Mouse (Mus musculus) heart, embryonic 14.5 days (tissue): ENCODE results near the gene Cuta. TPM values are rescaled to one million over a fixed set of nuclear protein-coding genes. Genes with fewer than 3 reads are reported as not detected.

Experiments used
- ATAC-seq: fragments of 200-750 bp; cut with Nextera tagmentation; 2 replicates; pipeline ENCODE4 v1.8.0; 2017; ENCODE audit warnings: low read depth, moderate TSS enrichment; ENCODE audit not compliant: insufficient number of reproducible peaks, insufficient read depth, low FRiP score
- H3K27ac ChIP-seq, 2 experiments: fragments of 200-500 bp in 1 of 2; fragments of 300-500 bp in 1 of 2; sonication (generic) in 1 of 2; replicated peaks in 1 of 2; 2 replicates each; pipeline ENCODE4 v1.5.1; 2012 to 2014; ENCODE audit warnings: low read depth in 2 of 2, low read length in 2 of 2, control low read depth in 1 of 2, mild to moderate bottlenecking in 1 of 2, mixed read lengths in 1 of 2; ENCODE audit not compliant: control insufficient read depth in 1 of 2, insufficient read depth in 1 of 2
- H3K27me3 ChIP-seq: fragments of 300-500 bp; sonication (generic); 2 replicates; pipeline ENCODE4 v1.6.1; 2014; ENCODE audit warnings: mild to moderate bottlenecking, low read length, control low read depth; ENCODE audit not compliant: control insufficient read depth, insufficient read depth
- H3K36me3 ChIP-seq: fragments of 300-500 bp; sonication (generic); 2 replicates; pipeline ENCODE4 v1.6.1; 2014; ENCODE audit warnings: mild to moderate bottlenecking, control low read depth, low read length, mixed read lengths; ENCODE audit not compliant: control insufficient read depth, insufficient read depth
- H3K4me1 ChIP-seq, 2 experiments: fragments of 200-500 bp in 1 of 2; fragments of 300-500 bp in 1 of 2; sonication (generic) in 1 of 2; 2 replicates each; pipeline ENCODE4 v1.6.1; 2012 to 2014; ENCODE audit warnings: low read length in 2 of 2, control low read depth in 1 of 2, mixed read lengths in 1 of 2; ENCODE audit not compliant: control insufficient read depth in 2 of 2, insufficient read depth in 2 of 2
- H3K4me2 ChIP-seq: fragments of 300-500 bp; sonication (generic); 2 replicates; pipeline ENCODE4 v1.6.1; 2014; ENCODE audit warnings: mild to moderate bottlenecking, low read length
- H3K4me3 ChIP-seq, 2 experiments: fragments of 200-500 bp in 1 of 2; fragments of 300-500 bp in 1 of 2; sonication (generic) in 1 of 2; 2 replicates each; pipeline ENCODE4 v1.5.1; 2012 to 2014; ENCODE audit warnings: low read length in 2 of 2, mild to moderate bottlenecking in 2 of 2, control low read depth in 1 of 2, low read depth in 1 of 2, moderate library complexity in 1 of 2; ENCODE audit not compliant: control insufficient read depth in 1 of 2, insufficient read depth in 1 of 2
- H3K9ac ChIP-seq: fragments of 300-500 bp; sonication (generic); 2 replicates; pipeline ENCODE4 v1.6.1; 2014; ENCODE audit warnings: mild to moderate bottlenecking, low read length
- H3K9me3 ChIP-seq: fragments of 300-500 bp; sonication (generic); 2 replicates; pipeline ENCODE4 v1.6.1; 2016; ENCODE audit warnings: low read length, control low read depth; ENCODE audit not compliant: control insufficient read depth
- WGBS: fragments of 180-500 bp; shearing (Covaris S2); extraction: QIAGEN DNeasy Blood & Tissue Kit; methylation state at CpG from one replicate; pipeline ENCODE4 v1.1.7; 2014; 5-methylcytosine and 5-hydroxymethylcytosine counted together
- polyA plus RNA-seq: library from polyadenylated mRNA; unstranded; fragments of >200 nt; fragmentation: Nextera tagmentation; extraction: Ambion mirVana; gene quantifications from 2 replicates; pipeline ENCODE4 v1.2.1, GENCODE M21; 2014

Gene Cuta
- polyA plus RNA-seq, 1 experiment from 2014 or later = 173 TPM

DNA sequence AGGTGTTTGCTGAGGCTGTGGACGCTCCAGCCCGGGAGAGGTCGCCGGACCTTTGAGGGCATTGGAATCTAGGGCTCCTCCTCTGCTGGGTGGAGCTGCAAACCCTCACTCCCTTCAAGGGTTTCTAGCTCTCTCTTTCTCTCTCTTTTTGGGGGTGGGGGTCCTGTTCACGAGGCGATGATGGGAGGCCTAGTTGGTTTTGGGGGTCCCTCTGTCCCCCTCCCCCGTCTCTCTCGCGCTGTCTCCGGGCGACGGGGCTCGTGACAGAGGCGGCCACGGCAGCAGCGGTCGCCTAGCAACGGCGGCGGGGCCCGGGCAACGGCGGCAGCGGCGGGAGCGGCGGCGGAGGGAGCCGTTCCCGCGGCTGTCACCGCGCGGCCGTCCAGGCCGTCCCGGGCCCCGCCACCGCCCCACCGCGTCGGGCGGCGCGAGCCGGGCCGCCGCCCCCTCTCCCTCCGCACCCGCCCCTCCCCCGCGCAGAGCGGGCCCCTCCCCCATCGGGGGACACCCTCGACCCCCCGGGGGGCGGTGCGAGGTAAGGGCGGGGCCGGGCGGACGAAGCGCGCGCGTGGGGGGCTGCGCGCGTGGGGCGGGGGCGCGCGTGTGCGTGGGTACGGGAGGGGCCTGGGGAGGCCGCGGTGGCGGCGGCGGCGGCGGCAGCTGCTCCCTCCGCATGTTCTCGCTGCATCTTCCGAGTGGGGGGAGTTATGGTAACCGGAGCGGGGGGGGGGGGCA lies 9.1 kb upstream of the Cuta start:
- no peaks in the 10 kb centered on the region for H3K36me3 ChIP-seq
- no peaks in the 10 kb centered on the region for H3K27me3 ChIP-seq
- WGBS = under 1% methylated on average over 28 of the region's 87 CpGs
- H3K9me3 ChIP-seq = no peaks in the 10 kb centered on the region
- H3K4me1 ChIP-seq = peaks cover 36 to 68% of the 10 kb centered on the region in 2 experiments
- peak overlapping the region; percentile 97 for H3K4me2 ChIP-seq
- H3K4me3 ChIP-seq = peak overlapping the region; percentile 73 to 79
- no peak; the same call in 1 of the 2 replicates for ATAC-seq
- H3K27ac ChIP-seq = peak overlapping the region; percentile 41 to 71; a peak in 2 of 4 replicates
- peak overlapping the region; percentile 82 for H3K9ac ChIP-seq

DNA sequence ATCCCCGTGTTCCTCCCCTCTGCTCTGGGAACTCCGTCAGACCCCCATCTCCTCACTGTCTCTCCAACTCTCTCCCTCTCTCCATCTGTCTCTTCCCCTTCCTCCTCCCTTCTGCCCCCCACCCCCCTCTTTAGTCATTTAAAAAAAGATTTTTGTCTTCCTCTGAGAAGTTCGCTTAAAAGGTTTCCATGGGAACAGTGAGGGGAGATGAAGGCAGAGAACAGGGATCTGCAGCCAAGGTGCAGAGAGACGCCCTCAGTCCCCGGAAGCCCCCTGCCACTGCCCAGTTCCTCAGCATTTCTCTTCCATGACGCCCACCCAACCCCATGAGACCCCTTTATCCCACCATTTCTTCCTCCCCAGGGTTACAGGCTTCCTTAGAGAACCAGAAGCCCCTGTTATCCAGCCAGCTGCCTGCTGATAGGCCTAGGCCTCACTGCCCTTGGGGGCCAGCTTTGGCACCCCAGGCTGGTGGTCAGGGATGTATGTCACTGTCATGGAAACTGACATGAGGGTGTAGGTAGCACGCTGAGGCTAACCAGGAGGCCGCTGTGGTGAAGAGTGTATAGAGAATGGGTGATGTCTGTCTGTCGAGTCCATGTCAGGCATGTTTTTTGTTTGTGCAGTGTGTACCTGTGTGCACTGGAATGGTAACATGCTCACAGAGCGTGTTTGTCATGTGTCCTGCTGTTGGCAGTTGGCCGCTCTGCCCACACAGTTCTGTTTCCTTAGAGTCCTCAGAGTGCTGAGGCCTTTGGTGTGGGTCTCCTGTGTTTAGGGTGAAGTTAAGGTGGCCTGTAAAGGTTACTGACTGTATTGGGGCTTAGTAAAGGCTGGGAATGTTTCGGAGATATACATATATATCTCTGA lies 8.1 kb upstream of the Cuta start:
- no peak overlapping the region for H3K9ac ChIP-seq
- H3K4me3 ChIP-seq = no peak overlapping the region
- no peak for ATAC-seq
- WGBS = 70% methylated on average over 12 of the region's 12 CpGs
- H3K27me3 ChIP-seq = no peaks in the 10 kb centered on the region
- no peaks in the 10 kb centered on the region for H3K36me3 ChIP-seq
- H3K27ac ChIP-seq = peak overlapping the region in 1 of 2 experiments; percentile 84; a peak in 2 of 4 replicates
- H3K4me2 ChIP-seq = peak overlapping the region; percentile 92
- H3K4me1 ChIP-seq = peaks cover 26 to 57% of the 10 kb centered on the region in 2 experiments
- H3K9me3 ChIP-seq = no peaks in the 10 kb centered on the region

DNA sequence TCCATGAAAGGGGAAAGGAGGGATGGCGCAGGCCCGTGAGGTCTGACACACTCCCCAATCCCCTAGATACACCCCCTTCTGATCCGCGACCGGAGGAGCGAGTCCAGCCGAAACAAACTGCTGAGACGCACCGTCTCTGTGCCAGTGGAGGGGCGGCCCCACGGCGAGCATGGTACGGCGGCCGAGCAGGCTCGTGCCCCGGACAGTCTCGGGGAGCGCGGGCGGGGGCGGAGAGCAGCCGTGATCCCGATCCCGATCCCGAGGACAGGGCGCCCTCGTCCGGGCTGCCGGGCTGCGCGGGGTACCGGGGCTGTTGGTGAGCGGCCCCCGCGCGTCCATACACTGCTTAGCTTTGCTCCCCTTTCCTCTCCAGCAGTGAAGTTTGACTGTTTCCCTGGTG lies 7.2 kb upstream of the Cuta start:
- H3K4me2 ChIP-seq = peak overlapping the region; percentile 92
- no peaks in the 10 kb centered on the region for H3K27me3 ChIP-seq
- peak; percentile 40; the same call in 1 of the 2 replicates for ATAC-seq
- H3K4me3 ChIP-seq = peak overlapping the region; percentile 49 to 51
- H3K4me1 ChIP-seq = peaks cover 20 to 50% of the 10 kb centered on the region in 2 experiments
- H3K27ac ChIP-seq = peak overlapping the region; percentile 60 to 84
- H3K36me3 ChIP-seq = no peaks in the 10 kb centered on the region
- H3K9ac ChIP-seq = peak overlapping the region; percentile 88
- no peaks in the 10 kb centered on the region for H3K9me3 ChIP-seq
- 1% methylated on average over 37 of the region's 37 CpGs for WGBS

DNA sequence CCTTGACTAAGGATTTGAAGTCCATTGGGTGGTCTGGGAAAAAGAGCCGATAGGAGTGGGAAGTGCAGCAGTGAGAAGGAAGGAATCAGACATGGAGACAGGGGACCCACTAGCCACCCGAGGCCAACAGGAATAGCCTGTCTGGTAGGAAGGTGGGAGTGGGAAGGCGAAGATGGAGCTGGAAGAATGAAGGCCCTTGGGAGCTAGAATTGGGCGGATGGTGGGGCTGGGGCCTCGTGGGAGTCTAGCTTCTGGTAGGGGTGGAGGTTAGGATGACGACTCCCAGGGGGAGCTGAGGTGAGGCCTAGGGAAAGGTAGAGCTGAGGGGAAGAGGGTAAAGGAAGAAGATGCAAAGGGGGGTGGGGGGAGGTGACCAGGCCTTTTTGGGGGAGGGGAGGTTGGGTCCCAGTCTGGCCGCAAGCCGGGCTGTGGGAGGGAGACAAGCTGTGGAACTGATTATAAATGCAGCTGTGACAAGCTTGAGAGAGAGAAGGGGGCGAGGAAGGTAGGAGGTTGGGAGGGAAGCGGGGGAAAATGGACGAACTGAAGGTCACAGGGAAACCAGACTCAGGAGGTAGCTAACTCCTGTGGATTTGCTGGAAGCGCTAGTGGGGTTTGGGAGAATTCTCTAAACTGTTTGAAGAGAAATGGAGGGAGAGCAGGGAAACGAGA lies 6.6 kb upstream of the Cuta start:
- Histone ChIP-seq H3K4me2 (peak overlapping the region; percentile 92), H3K9ac (peak overlapping the region; percentile 88), H3K27me3 (no peaks in the 10 kb centered on the region), H3K36me3 (no peaks in the 10 kb centered on the region), H3K4me3 (peak overlapping the region; percentile 49 to 51), H3K27ac (peak overlapping the region; percentile 60 to 84), H3K9me3 (no peaks in the 10 kb centered on the region), H3K4me1 (peaks cover 17 to 47% of the 10 kb centered on the region in 2 experiments)
- 30% methylated on average over 13 of the region's 13 CpGs for WGBS
- no peak for ATAC-seq

DNA sequence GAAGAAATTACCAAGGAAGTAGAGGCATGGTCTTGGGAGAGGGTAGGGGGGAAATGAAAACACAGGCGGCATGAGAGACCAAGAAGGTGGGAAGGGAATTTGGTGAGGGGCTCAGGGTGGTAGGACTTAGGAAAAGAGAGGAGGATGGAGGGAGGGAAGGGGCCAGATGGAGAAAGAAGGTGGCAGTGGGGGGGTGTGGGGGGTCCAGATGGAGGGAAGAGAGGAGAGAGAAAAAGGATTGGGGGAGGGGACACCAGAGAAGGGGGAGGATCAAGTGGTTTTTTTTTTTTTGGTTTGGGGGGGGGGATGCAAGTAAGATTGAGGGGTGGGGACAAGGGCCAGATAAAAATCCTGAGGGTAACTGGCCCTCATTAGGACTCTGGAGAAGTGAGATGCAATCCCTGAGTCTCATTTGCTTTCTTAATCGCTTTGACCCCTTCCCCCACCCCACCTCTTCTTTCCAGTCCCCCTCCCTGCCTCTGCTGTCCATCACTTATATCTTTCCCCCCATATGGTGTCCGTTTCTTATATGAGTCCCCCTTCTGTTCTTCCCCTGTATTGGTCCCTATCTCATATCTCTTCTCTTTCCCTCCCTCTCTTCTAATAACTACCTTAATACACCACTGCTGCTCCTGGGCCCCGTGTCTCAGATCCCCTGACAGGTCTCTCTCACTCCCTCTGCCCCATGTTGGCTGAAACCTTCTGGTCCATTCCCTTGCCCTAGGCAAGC lies 2.6 kb upstream of the Cuta start:
- no peak for ATAC-seq
- Histone ChIP-seq H3K4me1 (peaks cover 22 to 42% of the 10 kb centered on the region in 2 experiments), H3K27ac (peak overlapping the region in 1 of 2 experiments; percentile 57; a peak in 1 of 4 replicates), H3K27me3 (no peaks in the 10 kb centered on the region), H3K36me3 (peaks cover 9% of the 10 kb centered on the region), H3K4me2 (peak overlapping the region; percentile 70), H3K4me3 (peak overlapping the region; percentile 42 to 44), H3K9me3 (no peaks in the 10 kb centered on the region), H3K9ac (peak overlapping the region; percentile 68)
- 28% methylated on average over 4 of the region's 4 CpGs for WGBS

DNA sequence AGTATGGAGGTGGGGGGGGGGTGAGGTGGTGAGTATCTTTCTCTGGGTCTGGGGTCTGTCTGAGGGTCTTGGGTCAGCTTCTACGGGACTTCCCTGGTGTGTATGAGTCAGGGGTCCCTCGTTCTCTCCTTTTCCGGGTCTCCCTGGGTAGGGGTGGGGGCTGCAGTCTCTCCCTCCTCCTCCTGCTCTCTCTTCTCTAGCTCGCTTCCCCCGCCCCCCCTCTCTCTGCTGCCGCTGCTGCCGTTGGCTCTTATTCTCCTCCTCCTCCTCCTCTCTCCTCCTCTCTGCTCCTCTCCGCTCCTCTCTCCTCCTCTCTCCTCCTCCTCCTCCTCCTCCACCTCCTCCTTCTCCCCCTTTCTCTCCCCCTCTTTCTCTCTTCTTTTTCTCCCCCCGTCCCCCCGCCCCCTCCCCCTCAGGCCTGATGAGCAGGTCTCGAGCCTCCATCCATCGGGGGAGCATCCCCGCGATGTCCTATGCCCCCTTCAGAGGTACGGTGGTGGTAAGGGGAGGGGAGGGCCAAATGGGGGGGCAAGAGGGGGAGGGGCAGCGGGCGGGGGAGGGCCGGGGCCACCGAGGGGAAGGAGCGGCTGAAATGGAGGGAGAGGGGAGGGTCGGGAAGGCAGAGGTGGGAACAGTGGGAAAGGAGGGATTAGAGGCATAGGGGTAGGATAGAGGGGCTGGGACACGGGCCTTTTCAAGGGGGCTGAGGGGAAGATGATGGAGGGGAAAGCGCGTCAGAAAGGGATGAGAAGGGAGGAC lies 1.8 kb upstream of the Cuta start, which contains the start of gene Syngap1:
Gene Syngap1, plus strand, starts transcription at position 223 of the 759 bp plus-strand sequence.
- WGBS = 2% methylated on average over 20 of the region's 24 CpGs
- no peak for ATAC-seq
- H3K4me2 ChIP-seq = peak within 1 kb of the TSS; percentile 70
- peaks cover 22 to 37% of the 10 kb centered on the region in 2 experiments for H3K4me1 ChIP-seq
- peaks cover 17% of the 10 kb centered on the region for H3K36me3 ChIP-seq
- H3K27me3 ChIP-seq = no peaks in the 10 kb centered on the region
- H3K9ac ChIP-seq = peak within 1 kb of the TSS; percentile 81
- H3K27ac ChIP-seq = peak within 1 kb of the TSS; percentile 87 to 91
- H3K4me3 ChIP-seq = peak within 1 kb of the TSS; percentile 53 to 70
- H3K9me3 ChIP-seq = no peaks in the 10 kb centered on the region
